Mouse (Mus musculus) cerebellum, adult 2 months (tissue): ENCODE data around the gene Mylpf. TPM values are rescaled to one million over a fixed set of nuclear protein-coding genes. Genes with fewer than 3 reads are reported as not detected.
A peak's percentile ranks its signal among the peaks of the same experiment; 100 is the strongest.

Experiments
- DNase-seq, 2 experiments: peaks; one replicate each; pipeline ENCODE4 v3.0.0; 2021
- H3K27ac ChIP-seq: fragments of 200-500 bp; 2 replicates; pipeline ENCODE4 v1.5.1; 2012; ENCODE audit warnings: low read length, control low read depth, inconsistent platforms; ENCODE audit not compliant: insufficient read depth
- H3K27me3 ChIP-seq: fragments of 200-500 bp; 2 replicates; pipeline ENCODE4 v1.6.1; 2012; ENCODE audit warnings: inconsistent platforms, mild to moderate bottlenecking, low read length, moderate library complexity; ENCODE audit not compliant: control insufficient read depth, insufficient read depth
- H3K4me1 ChIP-seq: fragments of 200-500 bp; 2 replicates; pipeline ENCODE4 v1.6.1; 2011; ENCODE audit warnings: low read length; ENCODE audit not compliant: control insufficient read depth, insufficient read depth
- H3K4me3 ChIP-seq: fragments of 200-500 bp; replicated peaks from 2 replicates; pipeline ENCODE3; 2011; ENCODE audit warnings: mild to moderate bottlenecking, low read depth, low read length, control low read depth; ENCODE audit not compliant: insufficient read depth
- CTCF ChIP-seq: fragments of 200-500 bp; IDR thresholded peaks from 2 replicates; pipeline ENCODE4 v1.5.1; 2011; ENCODE audit warnings: low read depth, mild to moderate bottlenecking, control low read depth, low read length, moderate library complexity, borderline replicate concordance; ENCODE audit not compliant: insufficient read depth
- POLR2A ChIP-seq: fragments of 200-500 bp; IDR thresholded peaks from 2 replicates; pipeline ENCODE4 v1.6.1; 2011; ENCODE audit warnings: low read length, control low read depth, borderline replicate concordance; ENCODE audit not compliant: insufficient read depth
- WGBS: fragments of 180-500 bp; shearing (Covaris S2); methylation state at CpG from one replicate; pipeline ENCODE4 v1.1.7; 2018; 5-methylcytosine and 5-hydroxymethylcytosine counted together
- polyA plus RNA-seq: library from polyadenylated mRNA; depleted of rRNA; stranded (reverse); fragments of >200 nt; gene quantifications from 2 replicates; pipeline ENCODE4 v1.2.3, GENCODE M21; 2012

Gene Mylpf
- polyA plus RNA-seq, 1 experiment = 3.0 TPM

DNA sequence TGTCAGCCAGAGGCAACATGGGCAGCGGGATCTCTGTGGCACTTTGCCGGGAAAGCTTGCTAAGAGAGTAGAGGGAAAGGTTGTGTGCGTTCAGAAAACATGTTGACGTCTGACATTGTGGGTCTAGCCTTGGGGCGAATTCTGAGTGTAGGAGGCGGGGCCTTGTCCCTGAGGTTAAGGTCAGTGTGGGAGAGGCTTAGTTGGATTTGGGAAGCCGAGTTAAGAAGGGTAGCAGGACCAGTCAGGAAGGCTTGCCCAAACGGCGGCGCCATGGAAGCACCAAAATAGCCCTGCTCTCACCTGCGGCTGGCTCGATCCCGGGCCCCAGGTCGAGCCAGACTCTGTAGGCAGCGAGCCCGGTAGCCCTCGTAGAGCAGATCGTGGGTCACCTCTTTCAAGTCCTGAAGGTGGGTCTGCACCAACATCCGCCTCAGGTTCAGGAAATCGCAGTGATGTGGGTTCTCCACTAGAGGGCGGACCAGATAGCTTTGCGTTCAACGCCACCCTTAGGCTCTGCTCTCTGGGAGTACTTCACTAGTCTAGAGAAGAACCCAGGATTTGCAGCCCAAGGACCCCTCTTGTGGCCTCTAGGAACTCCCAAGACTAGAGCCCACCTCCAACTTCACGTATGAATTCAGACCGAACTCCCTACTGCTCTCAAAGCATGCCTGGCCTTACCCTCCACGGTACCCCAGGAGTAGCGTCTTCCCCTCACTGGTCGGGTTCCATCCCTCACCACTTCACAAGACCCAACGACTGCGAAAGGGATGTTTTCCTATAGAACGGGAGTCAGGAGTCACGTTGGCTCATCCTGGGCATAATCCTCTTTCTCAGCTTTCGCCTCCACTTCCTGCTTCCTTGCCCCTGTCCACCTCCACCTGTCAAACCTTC lies 6.5 kb downstream of the Mylpf start:
- DNase-seq = peak; percentile 72 to 76
- 28% methylated on average over 33 of the region's 33 CpGs for WGBS
- no peak for TF ChIP-seq POLR2A
- TF ChIP-seq CTCF = peak; percentile 88
- Histone ChIP-seq H3K27ac (no peak overlapping the region), H3K4me3 (peak overlapping the region; percentile 39), H3K27me3 (no peaks in the 10 kb centered on the region), H3K4me1 (no peaks in the 10 kb centered on the region)

DNA sequence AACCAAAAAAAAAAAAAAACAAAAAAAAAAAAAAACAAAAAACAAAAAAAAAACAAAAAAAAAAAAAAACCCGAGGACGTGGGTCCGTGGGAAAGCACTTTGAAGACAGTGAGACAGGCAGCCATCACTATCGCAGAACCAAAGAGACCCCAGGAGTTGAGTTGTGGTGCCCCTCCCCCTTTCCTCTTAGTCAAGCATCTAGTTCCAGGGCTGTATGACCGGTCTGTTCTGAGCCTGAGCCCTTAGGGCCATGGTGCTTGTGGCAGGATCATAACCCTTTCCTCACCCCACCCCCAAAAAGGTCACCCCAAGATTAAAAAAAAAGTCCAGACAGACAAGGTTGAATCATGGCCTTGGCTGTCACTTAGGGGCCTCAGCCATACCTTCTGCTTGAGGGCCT lies 7.6 kb downstream of the Mylpf start:
- H3K27ac ChIP-seq = no peak overlapping the region
- 83% methylated on average over 5 of the region's 5 CpGs for WGBS
- H3K27me3 ChIP-seq = no peaks in the 10 kb centered on the region
- no peak overlapping the region for H3K4me3 ChIP-seq
- no peak for TF ChIP-seq CTCF
- TF ChIP-seq POLR2A = no peak
- H3K4me1 ChIP-seq = no peaks in the 10 kb centered on the region
- no peak for DNase-seq

GRCm38 (mm10) chr7:127217475-127217874 lies 8.8 kb downstream of the Mylpf start:
- H3K27me3 ChIP-seq = no peaks in the 10 kb centered on the region
- 93% methylated on average over 6 of the region's 6 CpGs for WGBS
- H3K4me1 ChIP-seq = no peaks in the 10 kb centered on the region
- no peak overlapping the region for H3K4me3 ChIP-seq
- H3K27ac ChIP-seq = no peak overlapping the region
- no peak for DNase-seq
- TF ChIP-seq CTCF = no peak

DNA sequence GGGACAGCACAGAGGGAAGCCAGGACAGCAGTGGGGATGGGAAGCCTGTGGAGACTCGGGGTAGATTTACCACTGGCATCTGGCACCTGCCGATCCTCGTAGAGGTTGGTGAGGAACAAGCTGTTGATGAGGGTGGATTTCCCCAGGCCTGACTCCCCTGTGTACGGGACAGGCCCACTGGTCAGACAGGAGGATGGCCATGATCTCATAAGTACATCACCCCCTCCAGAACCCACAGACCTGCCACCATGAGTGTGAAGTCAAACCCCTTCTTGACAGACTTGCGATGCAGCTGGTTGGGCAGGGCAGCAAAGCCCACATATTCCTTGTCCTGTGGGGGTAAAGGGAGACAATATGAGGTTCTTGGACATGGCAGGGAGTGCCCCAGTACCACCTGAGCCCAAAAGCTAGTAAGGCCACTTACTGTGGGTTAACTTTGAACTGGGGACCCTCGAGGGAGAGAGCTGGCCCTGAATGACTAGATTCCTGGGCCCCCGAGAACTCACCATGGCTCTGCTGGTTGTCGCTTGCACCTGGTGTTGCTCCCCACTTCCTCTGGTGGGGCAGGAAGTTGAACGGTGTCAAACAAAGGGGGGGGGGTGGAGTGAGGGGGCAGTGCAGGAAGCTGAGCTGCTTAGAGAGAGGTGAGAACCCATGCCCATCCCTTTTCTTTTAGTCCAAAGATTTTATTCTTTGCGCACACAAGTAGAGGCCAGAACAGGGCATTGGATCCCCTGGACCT lies 9.4 kb downstream of the Mylpf start:
- Histone ChIP-seq H3K4me1 (no peaks in the 10 kb centered on the region), H3K27me3 (no peaks in the 10 kb centered on the region), H3K4me3 (no peak overlapping the region), H3K27ac (no peak overlapping the region)
- DNase-seq = no peak
- 79% methylated on average over 10 of the region's 10 CpGs for WGBS
- TF ChIP-seq POLR2A (no peak), CTCF (no peak)

GRCm38 (mm10) chr7:127218670-127219069 lies 10.0 kb downstream of the Mylpf start:
- 93% methylated on average over 4 of the region's 4 CpGs for WGBS
- Histone ChIP-seq H3K4me1 (no peaks in the 10 kb centered on the region), H3K4me3 (no peak overlapping the region), H3K27ac (no peak overlapping the region), H3K27me3 (no peaks in the 10 kb centered on the region)
- TF ChIP-seq CTCF = no peak
- no peak for TF ChIP-seq POLR2A
- DNase-seq = no peak

DNA sequence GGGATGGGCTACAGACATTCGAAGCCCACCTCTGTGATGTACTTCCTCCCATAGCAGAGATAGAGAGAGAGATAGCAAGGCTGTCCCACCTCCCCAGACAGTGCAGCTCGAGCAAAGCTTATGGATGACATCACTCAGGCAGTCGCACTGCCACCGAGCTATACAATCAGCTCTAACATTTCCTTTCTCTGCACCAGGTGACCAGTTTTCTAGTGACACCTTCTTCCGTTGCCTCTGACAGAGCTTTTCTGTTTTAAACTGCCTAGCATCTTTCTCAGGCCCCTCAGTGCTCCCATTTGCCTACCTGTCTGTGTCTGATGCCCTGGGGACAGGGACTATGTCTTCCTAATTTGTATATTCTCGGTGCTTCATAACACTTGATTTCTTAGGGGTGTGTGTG lies 11.8 kb downstream of the Mylpf start:
- no peak overlapping the region for H3K27ac ChIP-seq
- TF ChIP-seq POLR2A = no peak
- no peak for TF ChIP-seq CTCF
- no peak for DNase-seq
- no peaks in the 10 kb centered on the region for H3K4me1 ChIP-seq
- H3K4me3 ChIP-seq = no peak overlapping the region
- 79% methylated on average over 6 of the region's 6 CpGs for WGBS
- no peaks in the 10 kb centered on the region for H3K27me3 ChIP-seq

- H3K4me3 ChIP-seq = no peak overlapping the region
- 98% methylated on average over 3 of the region's 3 CpGs for WGBS
- TF ChIP-seq POLR2A (no peak), CTCF (no peak)
- DNase-seq = no peak
- no peak overlapping the region for H3K27ac ChIP-seq
- no peaks in the 10 kb centered on the region for H3K4me1 ChIP-seq
- no peaks in the 10 kb centered on the region for H3K27me3 ChIP-seq
Measured at GRCm38 (mm10) chr7:127223106-127223505, 14.4 kb downstream of the Mylpf start.
